Mouse (Mus musculus) neural tube, embryonic 12.5 days (tissue): ENCODE data around the gene Tmem215. TPM values are rescaled to one million over a fixed set of nuclear protein-coding genes. Genes with fewer than 3 reads are reported as not detected.

Experiments used
- ATAC-seq: fragments of 200-750 bp; cut with Nextera tagmentation; 2 replicates; pipeline ENCODE4 v1.8.0; 2017; ENCODE audit warnings: low read depth, mild to moderate bottlenecking, moderate TSS enrichment, moderate library complexity; ENCODE audit not compliant: low FRiP score
- H3K27ac ChIP-seq: fragments of 300-500 bp; sonication (generic); 2 replicates; pipeline ENCODE4 v1.5.1; 2016
- H3K27me3 ChIP-seq: fragments of 300-500 bp; sonication (generic); replicated peaks from 2 replicates; pipeline ENCODE4 v1.6.1; 2016; ENCODE audit warnings: mild to moderate bottlenecking
- H3K36me3 ChIP-seq: fragments of 300-500 bp; sonication (generic); 2 replicates; pipeline ENCODE4 v1.6.1; 2016; ENCODE audit warnings: mild to moderate bottlenecking
- H3K4me1 ChIP-seq: fragments of 300-500 bp; sonication (generic); 2 replicates; pipeline ENCODE4 v1.6.1; 2016
- H3K4me2 ChIP-seq: fragments of 300-500 bp; sonication (generic); replicated peaks from 2 replicates; pipeline ENCODE4 v1.6.1; 2016; ENCODE audit warnings: mild to moderate bottlenecking
- H3K4me3 ChIP-seq: fragments of 300-500 bp; sonication (generic); 2 replicates; pipeline ENCODE4 v1.5.1; 2016
- H3K9ac ChIP-seq: fragments of 300-500 bp; sonication (generic); 2 replicates; pipeline ENCODE4 v1.6.1; 2016; ENCODE audit warnings: mild to moderate bottlenecking
- H3K9me3 ChIP-seq: fragments of 300-500 bp; sonication (generic); 2 replicates; pipeline ENCODE4 v1.6.1; 2016; ENCODE audit warnings: mild to moderate bottlenecking
- WGBS: fragments of 180-500 bp; shearing (Covaris S2); methylation state at CpG from one replicate; pipeline ENCODE4 v1.1.7; 2016; 5-methylcytosine and 5-hydroxymethylcytosine counted together
- polyA plus RNA-seq: library from polyadenylated mRNA; unstranded; fragments of >200 nt; fragmentation: Nextera tagmentation; extraction: Ambion mirVana; gene quantifications from 2 replicates; pipeline ENCODE4 v1.2.1, GENCODE M21; 2016

The Tmem215 gene
- polyA plus RNA-seq, 1 experiment from 2014 or later, result 0.39 TPM

DNA sequence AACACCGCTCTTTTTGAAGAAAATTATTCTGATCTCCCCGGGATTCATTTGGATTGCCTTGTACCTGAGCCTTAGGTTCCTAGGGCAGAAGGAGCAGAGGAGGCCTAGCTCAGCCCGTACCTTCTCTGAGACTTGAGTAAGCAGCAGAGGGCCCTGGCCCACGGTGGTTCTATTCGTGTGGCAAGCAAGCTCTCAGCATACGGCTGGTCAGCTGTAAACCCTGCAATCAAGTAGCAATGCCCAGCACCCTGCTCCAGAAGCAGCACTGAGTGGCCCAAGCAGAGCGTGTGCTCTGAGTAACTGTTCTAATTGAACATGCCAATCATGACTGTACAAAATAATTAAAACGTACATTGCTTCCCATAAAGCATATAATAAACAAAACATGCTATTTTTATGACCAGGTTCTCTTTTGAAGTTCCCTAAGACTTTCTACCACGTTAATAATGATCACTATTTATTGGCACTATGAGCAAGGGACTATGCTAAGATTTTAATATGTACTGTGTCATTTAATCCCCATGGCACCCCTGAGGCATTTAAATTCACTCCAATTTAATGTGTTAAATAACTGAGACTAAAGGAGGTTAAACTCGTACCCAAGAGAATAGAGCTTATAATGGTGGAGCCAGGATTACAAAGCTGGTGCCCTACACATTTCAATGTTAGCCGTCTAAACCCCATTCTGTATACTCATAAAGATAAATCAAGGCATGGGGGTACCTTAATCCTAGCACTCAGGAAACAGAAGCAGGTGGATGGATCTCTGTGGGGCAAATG, 28.0 kb downstream of the Tmem215 start:
- Histone ChIP-seq H3K9ac (no peak overlapping the region), H3K9me3 (no peaks in the 10 kb centered on the region), H3K36me3 (no peaks in the 10 kb centered on the region), H3K27ac (no peak overlapping the region), H3K27me3 (no peaks in the 10 kb centered on the region), H3K4me1 (no peaks in the 10 kb centered on the region), H3K4me3 (no peak overlapping the region), H3K4me2 (no peak overlapping the region)
- WGBS, result 75% methylated on average over 11 of the region's 11 CpGs
- no peak for ATAC-seq

DNA sequence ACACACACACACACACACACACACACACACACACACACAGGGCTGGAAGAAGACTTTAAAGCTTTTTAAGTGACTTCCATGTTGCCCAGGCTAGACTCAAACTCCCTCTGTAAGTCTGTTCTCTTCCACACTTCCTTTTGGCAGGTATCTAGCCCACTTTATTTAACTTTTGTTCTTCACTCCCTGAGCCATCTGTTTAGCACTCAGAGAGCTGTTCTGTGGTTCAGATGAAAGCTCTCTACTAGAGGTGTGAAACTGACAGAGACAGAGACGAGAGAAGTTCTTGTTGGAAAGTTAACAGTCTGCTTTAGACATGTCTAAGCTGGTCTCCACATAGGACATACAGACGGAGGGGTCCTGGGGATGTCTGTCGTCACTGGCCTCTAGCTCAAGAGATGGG, 30.5 kb downstream of the Tmem215 start:
- Histone ChIP-seq H3K4me1 (no peaks in the 10 kb centered on the region), H3K4me2 (no peak overlapping the region), H3K9ac (no peak overlapping the region), H3K27me3 (no peaks in the 10 kb centered on the region), H3K27ac (no peak overlapping the region), H3K9me3 (no peaks in the 10 kb centered on the region), H3K36me3 (no peaks in the 10 kb centered on the region), H3K4me3 (no peak overlapping the region)
- ATAC-seq, result no peak
- 77% methylated on average over 3 of the region's 3 CpGs for WGBS

DNA sequence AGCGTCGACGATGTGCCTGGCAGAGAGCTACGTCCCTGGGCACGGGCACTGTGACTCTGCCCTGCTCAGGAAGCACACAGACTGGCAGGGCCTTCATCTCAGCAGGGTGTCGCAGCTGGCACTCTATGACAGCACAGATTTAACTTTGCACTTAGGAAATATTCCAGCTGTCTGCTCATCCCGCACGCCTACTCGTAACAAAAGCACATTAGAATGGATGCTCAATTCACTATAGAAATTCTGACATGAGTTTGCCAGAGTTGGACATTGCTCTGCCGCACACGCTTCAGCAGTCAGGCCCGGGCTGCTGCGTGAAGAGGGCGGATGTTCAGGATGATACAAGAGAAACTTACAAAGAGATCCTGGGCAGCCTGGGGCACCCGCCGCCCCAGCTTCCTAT, 37.6 kb downstream of the Tmem215 start:
- Histone ChIP-seq H3K4me3 (no peak overlapping the region), H3K4me2 (no peak overlapping the region), H3K27ac (no peak overlapping the region), H3K9ac (no peak overlapping the region), H3K9me3 (no peaks in the 10 kb centered on the region), H3K27me3 (no peaks in the 10 kb centered on the region), H3K36me3 (no peaks in the 10 kb centered on the region), H3K4me1 (no peaks in the 10 kb centered on the region)
- ATAC-seq, result no peak
- 81% methylated on average over 16 of the region's 16 CpGs for WGBS

DNA sequence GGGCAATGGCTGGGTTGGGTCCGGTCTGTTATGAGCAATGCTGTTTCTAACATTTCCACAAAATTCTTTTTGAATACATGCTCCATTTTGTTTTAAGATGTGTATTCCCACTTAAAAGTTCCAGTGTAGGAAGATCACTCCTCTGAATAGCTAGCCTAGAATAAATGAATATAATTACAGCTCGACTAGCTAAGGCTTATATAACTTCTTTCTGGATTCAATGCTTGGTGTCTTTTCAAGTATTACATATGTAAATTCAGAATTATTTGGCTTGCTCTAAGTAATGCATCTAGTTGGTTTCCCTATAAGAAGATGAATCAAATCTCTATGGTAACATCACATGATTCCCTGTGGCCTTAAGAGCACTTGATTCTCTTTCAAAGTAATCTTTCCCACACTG, 41.3 kb downstream of the Tmem215 start:
- Histone ChIP-seq H3K9me3 (no peaks in the 10 kb centered on the region), H3K4me1 (no peaks in the 10 kb centered on the region), H3K4me2 (no peak overlapping the region), H3K4me3 (no peak overlapping the region), H3K36me3 (no peaks in the 10 kb centered on the region), H3K27me3 (no peaks in the 10 kb centered on the region), H3K27ac (no peak overlapping the region), H3K9ac (no peak overlapping the region)
- 86% methylated on average over 2 of the region's 2 CpGs for WGBS
- ATAC-seq, result no peak

DNA sequence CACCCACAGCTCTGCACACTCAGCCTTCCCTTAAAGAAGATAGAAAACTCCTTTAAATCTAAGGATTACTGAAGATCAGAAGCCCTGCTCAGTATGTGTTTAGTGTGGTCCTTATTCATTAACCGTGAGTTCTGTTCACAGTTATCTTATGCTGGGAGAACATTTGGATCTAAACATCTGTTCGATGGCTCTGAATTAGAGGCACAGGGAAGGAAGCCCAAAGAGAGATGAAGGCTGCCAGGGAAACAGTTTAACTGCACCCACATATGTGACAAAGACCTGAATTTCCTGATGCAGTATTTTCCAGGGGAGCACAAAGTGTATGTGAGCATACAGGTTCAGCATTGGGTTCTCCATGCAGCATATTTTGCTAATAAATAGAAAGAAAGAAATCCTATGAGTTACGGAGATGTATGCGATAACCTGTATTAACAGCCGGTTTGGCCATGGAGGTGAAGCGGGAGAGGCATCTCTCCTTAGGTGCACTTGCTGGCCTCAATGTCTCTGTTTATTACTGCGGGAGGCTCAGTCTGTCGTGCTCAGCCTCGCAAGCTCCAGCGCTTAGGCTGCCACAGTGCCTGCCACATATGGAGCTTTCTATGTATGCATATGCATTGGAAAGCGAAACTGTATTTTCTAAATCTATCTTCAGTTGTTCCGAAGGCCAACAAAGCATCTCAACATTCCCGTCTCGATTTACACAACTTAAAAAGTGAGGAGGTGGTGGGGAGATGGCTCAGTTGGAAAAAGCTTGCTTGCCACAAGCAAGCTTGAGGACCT, 46.8 kb downstream of the Tmem215 start:
- WGBS, result 93% methylated on average over 14 of the region's 14 CpGs
- no peaks in the 10 kb centered on the region for H3K36me3 ChIP-seq
- H3K4me3 ChIP-seq, result no peak overlapping the region
- H3K4me2 ChIP-seq, result no peak overlapping the region
- ATAC-seq, result no peak
- no peak overlapping the region for H3K9ac ChIP-seq
- H3K9me3 ChIP-seq, result peaks cover 9% of the 10 kb centered on the region
- no peaks in the 10 kb centered on the region for H3K27me3 ChIP-seq
- H3K4me1 ChIP-seq, result no peaks in the 10 kb centered on the region
- H3K27ac ChIP-seq, result no peak overlapping the region

Other genes starting within 250 kb of the Tmem215 start
- 3.3 and 4.3 TPM in 2 replicates for gene Ddx58, start 232.4 kb upstream of the Tmem215 start, polyA plus RNA-seq
- gene Smim27, start 202.6 kb upstream of the Tmem215 start, polyA plus RNA-seq, result 23.0 and 24.0 TPM in 2 replicates
- gene Topors, start 202.3 kb upstream of the Tmem215 start, polyA plus RNA-seq, result 43.2 and 43.4 TPM in 2 replicates
- 287 and 291 TPM in 2 replicates for gene Ndufb6, start 192.8 kb upstream of the Tmem215 start, polyA plus RNA-seq
- 55.9 and 57.9 TPM in 2 replicates for gene Aptx, start 231.0 kb downstream of the Tmem215 start, polyA plus RNA-seq
- gene Dnaja1, start 250.0 kb downstream of the Tmem215 start, polyA plus RNA-seq, result 690 and 701 TPM in 2 replicates